Mouse (Mus musculus) hindbrain, embryonic 15.5 days (tissue): ENCODE results near the gene Gstp3. TPM values are rescaled to one million over a fixed set of nuclear protein-coding genes. Genes with fewer than 3 reads are reported as not detected.

ENCODE experiments used
- ATAC-seq: fragments of 200-750 bp; cut with Nextera tagmentation; 2 replicates; pipeline ENCODE4 v1.8.0; 2017; ENCODE audit warnings: low read depth, moderate number of reproducible peaks, moderate TSS enrichment; ENCODE audit not compliant: low FRiP score
- H3K27ac ChIP-seq: fragments of 300-500 bp; sonication (generic); replicated peaks from 2 replicates; pipeline ENCODE4 v1.5.1; 2015; ENCODE audit warnings: mild to moderate bottlenecking, inconsistent platforms
- H3K27me3 ChIP-seq: fragments of 300-500 bp; sonication (generic); 2 replicates; pipeline ENCODE4 v1.6.1; 2015; ENCODE audit warnings: control low read depth, inconsistent platforms
- H3K36me3 ChIP-seq: fragments of 300-500 bp; sonication (generic); 2 replicates; pipeline ENCODE4 v1.6.1; 2015; ENCODE audit warnings: control low read depth, inconsistent platforms
- H3K4me1 ChIP-seq: fragments of 300-500 bp; sonication (generic); replicated peaks from 2 replicates; pipeline ENCODE4 v1.6.1; 2015; ENCODE audit warnings: control low read depth, inconsistent platforms
- H3K4me2 ChIP-seq: fragments of 300-500 bp; sonication (generic); 2 replicates; pipeline ENCODE4 v1.6.1; 2015; ENCODE audit warnings: moderate library complexity, mild to moderate bottlenecking, inconsistent platforms
- H3K4me3 ChIP-seq: fragments of 300-500 bp; sonication (generic); 2 replicates; pipeline ENCODE4 v1.5.1; 2015; ENCODE audit warnings: mild to moderate bottlenecking, inconsistent platforms
- H3K9ac ChIP-seq: fragments of 300-500 bp; sonication (generic); 2 replicates; pipeline ENCODE4 v1.6.1; 2015; ENCODE audit warnings: inconsistent platforms
- H3K9me3 ChIP-seq: fragments of 300-500 bp; sonication (generic); 2 replicates; pipeline ENCODE4 v1.6.1; 2016; ENCODE audit warnings: control low read depth, inconsistent platforms
- WGBS: fragments of 180-500 bp; shearing (Covaris S2); methylation state at CpG from one replicate; pipeline ENCODE4 v1.1.7; 2015; 5-methylcytosine and 5-hydroxymethylcytosine counted together
- polyA plus RNA-seq: library from polyadenylated mRNA; unstranded; fragments of >200 nt; fragmentation: Nextera tagmentation; extraction: Ambion mirVana; gene quantifications from 2 replicates; pipeline ENCODE4 v1.2.1, GENCODE M21; 2015

Gene Gstp3
- polyA plus RNA-seq, 1 experiment from 2014 or later: not detected

- Histone ChIP-seq H3K27me3 (no peaks in the 10 kb centered on the region), H3K4me2 (no peak overlapping the region), H3K27ac (no peak overlapping the region), H3K4me1 (no peaks in the 10 kb centered on the region), H3K36me3 (no peaks in the 10 kb centered on the region), H3K4me3 (no peak overlapping the region), H3K9ac (no peak overlapping the region), H3K9me3 (no peaks in the 10 kb centered on the region)
- no peak for ATAC-seq
- 55% methylated on average over 5 of the region's 5 CpGs for WGBS
Measured at GRCm38 (mm10) chr19:4088146-4088545, 28.8 kb upstream of the Gstp3 start.

GRCm38 (mm10) chr19:4087090-4087489 is 27.7 kb upstream of the Gstp3 start:
- Histone ChIP-seq H3K4me1 (no peaks in the 10 kb centered on the region), H3K27ac (no peak overlapping the region), H3K4me3 (no peak overlapping the region), H3K36me3 (no peaks in the 10 kb centered on the region), H3K9ac (no peak overlapping the region), H3K4me2 (no peak overlapping the region), H3K9me3 (no peaks in the 10 kb centered on the region), H3K27me3 (no peaks in the 10 kb centered on the region)
- ATAC-seq: no peak
- WGBS: 95% methylated on average over 5 of the region's 5 CpGs

GRCm38 (mm10) chr19:4086156-4086555 is 26.8 kb upstream of the Gstp3 start:
- Histone ChIP-seq H3K36me3 (no peaks in the 10 kb centered on the region), H3K9me3 (no peaks in the 10 kb centered on the region), H3K4me1 (no peaks in the 10 kb centered on the region), H3K4me3 (no peak overlapping the region), H3K27me3 (no peaks in the 10 kb centered on the region), H3K27ac (no peak overlapping the region), H3K4me2 (no peak overlapping the region), H3K9ac (no peak overlapping the region)
- WGBS: 90% methylated on average over 15 of the region's 15 CpGs
- ATAC-seq: no peak

- Histone ChIP-seq H3K27me3 (no peaks in the 10 kb centered on the region), H3K9me3 (no peaks in the 10 kb centered on the region), H3K4me1 (no peaks in the 10 kb centered on the region), H3K27ac (no peak overlapping the region), H3K9ac (no peak overlapping the region), H3K4me2 (no peak overlapping the region), H3K4me3 (no peak overlapping the region), H3K36me3 (no peaks in the 10 kb centered on the region)
- no peak for ATAC-seq
- 94% methylated on average over 1 of the region's 1 CpGs for whole genome bisulfite sequencing
Measured at GRCm38 (mm10) chr19:4084984-4085383, 25.6 kb upstream of the Gstp3 start.

- no peak for ATAC-seq
- H3K4me3 ChIP-seq: no peak overlapping the region
Measured at GRCm38 (mm10) chr19:4083826-4084225, 24.5 kb upstream of the Gstp3 start.

GRCm38 (mm10) chr19:4083316-4083715 is 23.9 kb upstream of the Gstp3 start:
- Histone ChIP-seq H3K27ac (no peak overlapping the region), H3K4me2 (no peak overlapping the region), H3K9me3 (no peaks in the 10 kb centered on the region), H3K36me3 (no peaks in the 10 kb centered on the region), H3K4me1 (no peaks in the 10 kb centered on the region), H3K4me3 (no peak overlapping the region), H3K9ac (no peak overlapping the region), H3K27me3 (no peaks in the 10 kb centered on the region)
- no peak for ATAC-seq
- 87% methylated on average over 7 of the region's 7 CpGs for WGBS

More at GRCm38 (mm10) chr19:4083826-4084225, 24.5 kb upstream of the Gstp3 start:
- Histone ChIP-seq H3K36me3 (no peaks in the 10 kb centered on the region), H3K4me2 (no peak overlapping the region), H3K9ac (no peak overlapping the region), H3K27me3 (no peaks in the 10 kb centered on the region), H3K4me1 (no peaks in the 10 kb centered on the region), H3K9me3 (no peaks in the 10 kb centered on the region), H3K27ac (no peak overlapping the region)
- 44% methylated on average over 8 of the region's 8 CpGs for whole genome bisulfite sequencing

GRCm38 (mm10) chr19:4082219-4082965 is 23.0 kb upstream of the Gstp3 start:
- no peaks in the 10 kb centered on the region for H3K9me3 ChIP-seq
- H3K4me1 ChIP-seq: no peaks in the 10 kb centered on the region
- ATAC-seq: no peak
- H3K27ac ChIP-seq: no peak overlapping the region
- no peak overlapping the region for H3K4me2 ChIP-seq
- H3K36me3 ChIP-seq: no peaks in the 10 kb centered on the region
- no peaks in the 10 kb centered on the region for H3K27me3 ChIP-seq
- no peak overlapping the region for H3K4me3 ChIP-seq
- 85% methylated on average over 11 of the region's 11 CpGs for WGBS
- H3K9ac ChIP-seq: no peak overlapping the region

- H3K4me2 ChIP-seq: no peak within 1 kb of the TSS
- H3K9me3 ChIP-seq: no peaks in the 10 kb centered on the region
- H3K36me3 ChIP-seq: no peaks in the 10 kb centered on the region
- H3K27me3 ChIP-seq: no peaks in the 10 kb centered on the region
- no peak within 1 kb of the TSS for H3K4me3 ChIP-seq
- H3K4me1 ChIP-seq: no peaks in the 10 kb centered on the region
- WGBS: 49% methylated on average over 3 of the region's 3 CpGs
- H3K9ac ChIP-seq: no peak within 1 kb of the TSS
- H3K27ac ChIP-seq: no peak within 1 kb of the TSS
- no peak for ATAC-seq
Measured at GRCm38 (mm10) chr19:4081394-4081793, 22.0 kb upstream of the Gstp3 start, which contains the start of gene Cabp2. Cabp2 (plus strand) TSS chr19:4081578.

GRCm38 (mm10) chr19:4080511-4081009 is 21.2 kb upstream of the Gstp3 start:
- WGBS: 62% methylated on average over 8 of the region's 8 CpGs
- no peaks in the 10 kb centered on the region for H3K27me3 ChIP-seq
- no peak overlapping the region for H3K9ac ChIP-seq
- ATAC-seq: no peak
- H3K9me3 ChIP-seq: no peaks in the 10 kb centered on the region
- no peak overlapping the region for H3K27ac ChIP-seq
- H3K4me3 ChIP-seq: no peak overlapping the region
- H3K4me1 ChIP-seq: no peaks in the 10 kb centered on the region
- no peak overlapping the region for H3K4me2 ChIP-seq
- H3K36me3 ChIP-seq: no peaks in the 10 kb centered on the region

- H3K36me3 ChIP-seq: no peaks in the 10 kb centered on the region
- H3K9ac ChIP-seq: no peak overlapping the region
- H3K9me3 ChIP-seq: no peaks in the 10 kb centered on the region
- H3K27ac ChIP-seq: no peak overlapping the region
- no peaks in the 10 kb centered on the region for H3K4me1 ChIP-seq
- no peak for ATAC-seq
- H3K4me3 ChIP-seq: no peak overlapping the region
- H3K4me2 ChIP-seq: no peak overlapping the region
- no peaks in the 10 kb centered on the region for H3K27me3 ChIP-seq
- 79% methylated on average over 1 of the region's 1 CpGs for WGBS
Measured at GRCm38 (mm10) chr19:4079594-4079993, 20.2 kb upstream of the Gstp3 start.

- H3K4me2 ChIP-seq: no peak overlapping the region
- whole genome bisulfite sequencing: 76% methylated on average over 1 of the region's 1 CpGs
- no peaks in the 10 kb centered on the region for H3K36me3 ChIP-seq
- H3K4me3 ChIP-seq: no peak overlapping the region
- no peak for ATAC-seq
- H3K4me1 ChIP-seq: no peaks in the 10 kb centered on the region
- H3K9ac ChIP-seq: no peak overlapping the region
- no peak overlapping the region for H3K27ac ChIP-seq
- no peaks in the 10 kb centered on the region for H3K27me3 ChIP-seq
- H3K9me3 ChIP-seq: no peaks in the 10 kb centered on the region
Measured at GRCm38 (mm10) chr19:4075531-4075930, 16.2 kb upstream of the Gstp3 start.

GRCm38 (mm10) chr19:4072706-4073424 is 13.5 kb upstream of the Gstp3 start:
- Histone ChIP-seq H3K4me2 (no peak overlapping the region), H3K27ac (no peak overlapping the region), H3K9me3 (no peaks in the 10 kb centered on the region), H3K9ac (no peak overlapping the region), H3K4me3 (no peak overlapping the region), H3K36me3 (no peaks in the 10 kb centered on the region), H3K27me3 (no peaks in the 10 kb centered on the region), H3K4me1 (no peaks in the 10 kb centered on the region)
- 79% methylated on average over 6 of the region's 6 CpGs for WGBS
- no peak for ATAC-seq
